Mouse (Mus musculus) layer of hippocampus, adult 11-12 months (tissue): ENCODE data around the gene Ttc8.

ENCODE experiments used
- DNase-seq: peaks from one replicate; pipeline ENCODE4 v3.0.0; 2022; ENCODE audit warnings: low spot score

Ttc8 gene

DNA sequence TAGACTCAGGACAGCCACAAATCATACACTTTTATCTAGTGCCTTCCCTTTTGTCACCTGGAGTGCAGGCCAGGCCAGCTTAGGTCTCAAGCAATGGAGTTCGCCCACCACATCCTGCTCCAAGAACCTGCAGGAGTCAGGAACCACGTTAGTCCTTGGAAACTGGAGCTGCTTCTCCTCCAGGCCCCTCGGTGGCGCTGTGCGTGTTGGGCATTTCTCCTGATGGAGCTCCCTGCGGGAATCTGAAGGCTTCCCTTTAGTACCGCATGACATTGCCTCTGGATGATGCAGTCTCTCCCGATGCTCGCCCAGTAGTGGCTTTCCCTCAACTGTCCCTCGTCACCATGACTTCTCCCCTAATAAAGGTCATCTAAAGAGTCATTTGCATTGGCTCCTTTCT, 53.1 kb downstream of the Ttc8 start:
- DNase-seq = no peak

DNA sequence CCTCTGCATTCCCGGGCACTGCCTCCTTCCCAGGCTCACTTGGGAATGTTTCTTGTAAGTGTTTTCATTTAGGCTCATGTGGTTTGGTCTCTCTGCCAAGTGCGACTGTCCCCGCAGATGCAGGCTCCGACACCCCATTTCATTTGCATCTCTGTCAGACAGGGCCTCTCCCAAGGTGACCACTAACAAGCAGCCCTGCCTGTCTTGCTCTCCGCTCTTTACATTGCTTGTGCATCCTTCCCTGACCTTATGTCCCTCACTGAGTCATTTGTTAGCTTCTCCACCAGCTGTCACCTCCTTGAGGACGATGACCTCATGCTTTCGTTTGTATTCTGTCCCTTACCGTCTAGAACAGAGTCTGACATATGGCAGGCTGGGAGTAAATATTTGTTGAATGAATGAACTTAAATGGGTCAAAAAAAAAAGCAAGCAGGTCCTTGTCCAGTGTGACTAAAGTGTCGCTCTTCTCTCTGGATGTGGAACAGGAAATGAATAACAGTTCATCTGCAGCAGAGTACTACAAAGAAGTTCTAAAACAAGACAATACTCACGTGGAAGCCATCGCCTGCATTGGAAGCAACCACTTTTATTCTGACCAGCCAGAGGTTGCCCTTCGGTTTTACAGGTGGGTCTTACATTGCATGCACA, 53.9 kb downstream of the Ttc8 start:
- no peak for DNase-seq

DNA sequence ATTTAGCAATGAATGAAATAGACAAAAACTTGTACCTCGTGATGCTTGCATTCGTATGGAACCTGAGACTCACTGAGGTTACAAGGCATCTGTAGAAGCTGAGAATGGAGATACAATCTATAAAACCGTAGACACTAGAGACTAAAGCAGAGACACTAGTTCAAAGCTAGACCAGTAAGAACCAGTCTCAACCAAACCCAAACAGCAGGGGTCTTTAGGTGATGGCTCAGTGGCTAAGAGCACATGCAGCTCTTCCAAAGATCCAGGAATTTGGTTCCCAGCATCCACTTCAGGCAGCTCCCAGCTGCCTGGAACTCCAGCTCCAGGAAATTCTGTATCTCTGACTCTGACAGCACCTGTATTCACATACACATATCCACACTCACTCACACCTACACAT, 60.7 kb downstream of the Ttc8 start:
- no peak for DNase-seq

DNA sequence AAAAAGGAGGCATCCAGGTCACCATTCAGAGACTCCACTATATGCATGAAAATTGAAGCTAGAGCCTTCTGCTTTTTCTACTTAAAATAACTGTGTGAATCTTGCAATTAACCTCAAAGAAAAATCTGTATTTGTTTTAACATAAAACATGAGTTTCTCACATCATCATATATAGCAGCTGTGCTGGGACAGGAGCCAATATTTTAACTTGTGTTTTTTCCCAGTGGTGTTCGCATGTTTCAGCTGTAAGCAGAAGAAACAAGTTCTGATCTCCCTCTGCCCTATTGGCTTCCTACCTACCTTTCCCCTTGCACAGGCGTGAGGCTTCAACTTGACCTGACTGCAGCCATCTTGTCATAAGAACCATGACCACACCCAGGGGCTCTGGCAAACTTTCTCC, 64.4 kb downstream of the Ttc8 start:
- DNase-seq = no peak

DNA sequence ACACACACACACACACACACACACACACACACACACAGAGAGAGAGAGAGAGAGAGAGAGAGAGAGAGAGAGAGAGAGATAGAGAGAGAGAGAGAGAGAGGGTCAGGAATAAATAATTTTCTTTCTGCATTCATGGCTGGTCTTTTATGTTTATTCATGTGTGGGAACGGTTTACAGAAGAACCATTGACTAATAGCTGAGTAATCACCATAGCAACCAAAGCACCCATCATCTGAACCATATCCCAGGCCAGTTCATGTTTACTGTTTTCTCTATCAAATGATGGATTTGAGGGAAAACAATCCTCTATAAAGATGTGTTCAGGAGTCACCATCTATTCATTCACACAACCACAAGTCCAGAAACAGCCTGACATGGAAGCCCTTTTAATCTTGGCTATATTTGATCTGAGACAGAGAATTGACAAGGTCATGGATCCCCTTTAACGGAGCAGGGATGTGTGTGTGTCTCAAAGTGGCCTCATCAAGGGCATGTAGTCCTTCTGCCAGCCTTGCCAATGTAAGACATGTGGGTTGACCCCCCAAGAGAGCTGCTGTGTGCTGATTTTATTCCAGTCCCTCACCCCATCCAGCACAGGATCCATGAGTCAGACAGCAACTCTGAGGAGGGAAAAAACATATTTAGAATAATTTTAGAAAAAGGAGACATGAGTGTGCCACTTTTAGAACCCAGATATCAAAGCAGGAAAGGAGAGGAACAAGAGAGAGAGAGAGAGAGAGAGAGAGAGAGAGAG, 70.9 kb downstream of the Ttc8 start:
- DNase-seq = no peak

DNA sequence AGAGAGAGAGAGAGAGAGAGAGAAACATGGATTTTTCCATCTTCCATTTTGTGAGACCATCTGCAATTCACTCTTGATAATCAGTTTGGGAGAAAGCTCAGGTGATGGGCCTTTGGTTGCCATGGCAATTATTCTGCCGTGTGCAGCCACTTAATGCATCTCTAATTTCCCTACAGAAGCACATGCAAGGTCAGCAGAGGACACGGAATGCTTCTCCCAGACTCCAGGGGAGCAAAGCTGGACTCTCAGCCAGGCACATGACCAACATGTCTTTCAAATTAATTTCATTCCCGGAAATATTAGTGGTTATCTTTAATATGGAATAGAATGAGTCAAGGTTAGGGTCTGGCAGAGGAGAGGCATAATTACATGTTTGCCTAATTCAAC, 71.4 kb downstream of the Ttc8 start:
- DNase-seq = no peak

DNA sequence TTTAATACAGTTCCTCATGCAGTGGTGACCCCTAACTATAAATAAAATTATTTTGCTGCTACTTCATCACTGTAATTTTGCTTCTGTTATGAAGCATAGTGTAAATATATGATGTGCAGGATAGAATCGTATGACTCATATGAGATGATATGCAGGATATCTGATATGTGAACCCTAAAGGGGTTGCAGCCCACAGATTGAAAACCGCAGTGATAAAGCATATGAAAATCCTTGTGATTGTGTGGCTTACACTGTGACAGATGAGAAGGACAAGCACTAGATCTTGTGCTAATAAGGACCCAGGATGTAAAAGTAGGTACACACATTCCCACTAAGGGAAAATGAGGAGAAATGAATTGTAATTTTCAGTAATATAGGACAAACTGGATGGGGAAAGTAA, 73.4 kb downstream of the Ttc8 start:
- no peak for DNase-seq

DNA sequence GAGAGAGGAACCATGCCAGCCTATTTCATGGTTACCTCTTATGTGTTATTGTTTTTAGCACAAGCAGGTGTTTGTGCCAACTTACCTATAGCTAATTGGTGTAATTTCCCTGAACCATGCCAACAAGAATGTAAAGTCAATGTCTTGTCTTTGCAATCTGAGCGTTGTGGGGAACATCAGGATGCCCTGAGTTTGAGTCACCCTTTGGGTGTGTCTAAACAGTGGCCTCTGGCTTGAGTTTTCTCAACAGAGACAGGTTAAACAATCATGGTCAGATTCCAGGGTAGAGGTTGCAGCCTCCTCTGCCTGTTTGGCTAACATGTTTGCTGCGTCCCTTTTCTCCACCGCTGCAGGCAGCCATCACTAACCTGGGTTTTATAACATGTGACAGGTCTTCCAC, 74.0 kb downstream of the Ttc8 start:
- no peak for DNase-seq

DNA sequence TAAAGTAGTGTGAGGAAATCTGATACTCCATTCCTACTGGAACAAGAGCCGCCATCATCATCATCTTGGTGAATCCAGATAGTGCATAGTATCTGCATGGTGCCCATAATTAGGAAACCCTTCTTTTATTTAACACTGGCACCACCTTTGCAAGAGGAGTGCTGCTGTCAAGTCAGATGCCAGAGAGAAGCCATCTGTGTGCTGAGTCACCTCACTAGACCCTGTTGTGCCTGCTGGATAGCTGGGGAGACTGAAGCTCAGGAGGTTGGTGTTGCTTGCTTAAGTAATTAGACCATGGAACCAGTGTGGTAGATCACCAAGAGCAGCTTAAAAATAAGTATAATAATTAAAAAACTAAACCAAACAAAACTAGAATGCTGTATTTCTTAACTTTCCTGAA, 75.5 kb downstream of the Ttc8 start:
- DNase-seq = peak; percentile 24

DNA sequence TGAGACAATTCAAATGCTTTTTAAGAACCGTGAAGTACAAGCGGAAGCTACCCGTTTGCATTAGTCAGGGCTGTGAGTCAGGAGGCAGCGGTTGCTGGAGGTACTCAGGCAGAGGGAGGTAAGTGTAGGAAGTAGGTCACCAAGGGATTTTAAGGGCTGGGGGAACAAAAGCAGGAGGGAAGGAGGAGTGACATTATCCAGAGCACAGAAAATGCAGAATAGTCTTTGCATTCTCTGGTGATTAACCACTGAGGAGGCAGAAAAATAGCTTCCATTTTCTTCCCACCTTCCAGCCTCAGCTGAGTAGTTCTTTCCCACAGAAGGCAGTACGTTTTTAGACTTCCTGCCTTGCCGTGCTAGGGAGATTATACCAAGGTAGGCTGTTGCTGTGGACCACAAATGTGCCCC, 76.2 kb downstream of the Ttc8 start:
- no peak for DNase-seq

DNA sequence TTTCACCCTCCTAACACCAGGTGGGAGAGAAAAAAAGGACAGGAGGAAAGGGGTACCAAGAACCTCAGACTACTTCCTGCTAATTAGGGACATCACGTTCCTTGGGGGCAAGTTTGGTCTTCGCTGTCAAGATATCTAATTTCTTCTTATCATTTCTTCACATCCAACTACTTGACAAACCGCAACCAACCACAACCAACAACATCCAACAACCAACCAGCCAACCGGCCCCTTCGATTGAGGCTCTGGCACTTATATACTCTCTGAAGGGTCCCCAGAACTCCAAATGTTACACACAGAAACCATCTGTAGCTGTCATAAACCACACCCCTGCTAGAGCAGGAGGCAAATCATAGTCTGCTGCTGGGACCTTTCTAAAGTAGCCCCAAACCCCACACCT, 76.7 kb downstream of the Ttc8 start:
- DNase-seq = no peak

DNA sequence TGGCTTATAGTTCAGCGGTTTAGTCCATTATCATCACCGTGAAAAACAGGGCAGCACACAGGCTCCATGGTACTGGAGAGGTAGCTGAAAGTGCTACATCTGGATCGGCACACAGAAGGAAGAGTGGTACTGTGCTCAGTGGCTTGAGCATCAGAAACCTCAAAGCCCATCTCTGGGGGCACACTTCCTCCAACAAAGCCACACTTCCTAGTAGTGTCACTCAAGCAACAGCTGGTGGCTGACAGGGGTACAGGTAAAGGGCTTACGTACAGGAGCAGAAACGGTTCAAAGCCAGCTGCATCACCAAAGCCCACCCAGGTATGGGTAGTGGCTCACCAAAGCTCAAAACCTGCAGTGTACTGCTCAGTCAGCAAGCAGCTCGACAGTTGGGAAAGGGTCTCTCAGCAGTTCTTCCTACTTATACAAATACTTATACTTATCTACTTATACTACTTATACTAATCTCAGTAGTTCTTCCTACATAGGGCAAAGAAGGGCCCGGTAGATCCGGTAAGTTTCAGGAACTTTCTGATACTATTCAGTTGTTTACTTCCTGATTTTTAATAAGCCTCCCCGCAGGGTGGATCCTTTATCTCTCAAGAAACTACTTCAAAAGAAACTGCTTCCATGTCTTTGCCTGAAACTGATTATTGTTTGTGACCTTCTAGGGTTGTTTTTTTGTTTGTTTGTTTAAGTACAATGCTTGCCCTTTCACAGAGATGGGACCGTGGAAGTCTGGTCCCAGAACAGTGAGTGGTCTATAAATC, 78.5 kb downstream of the Ttc8 start:
- no peak for DNase-seq

DNA sequence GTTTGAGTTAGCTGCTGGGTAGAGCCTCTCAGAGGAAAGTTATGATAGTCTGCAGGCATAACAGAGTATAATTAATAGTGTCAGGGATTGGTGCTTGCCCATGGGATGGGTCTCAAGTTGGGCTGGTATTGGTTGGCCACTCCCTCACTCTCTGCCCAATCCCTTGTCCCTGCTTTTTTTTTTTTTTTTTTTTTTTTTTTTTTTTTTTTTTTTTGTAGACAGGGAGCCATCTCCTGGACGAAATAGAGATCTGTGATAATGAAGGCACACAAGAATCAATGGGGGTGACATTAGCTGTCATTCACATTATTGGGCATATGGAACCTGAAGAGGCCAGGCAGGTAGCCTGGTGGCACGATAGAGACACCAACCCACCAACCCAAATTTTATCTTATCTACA, 79.9 kb downstream of the Ttc8 start:
- no peak for DNase-seq

DNA sequence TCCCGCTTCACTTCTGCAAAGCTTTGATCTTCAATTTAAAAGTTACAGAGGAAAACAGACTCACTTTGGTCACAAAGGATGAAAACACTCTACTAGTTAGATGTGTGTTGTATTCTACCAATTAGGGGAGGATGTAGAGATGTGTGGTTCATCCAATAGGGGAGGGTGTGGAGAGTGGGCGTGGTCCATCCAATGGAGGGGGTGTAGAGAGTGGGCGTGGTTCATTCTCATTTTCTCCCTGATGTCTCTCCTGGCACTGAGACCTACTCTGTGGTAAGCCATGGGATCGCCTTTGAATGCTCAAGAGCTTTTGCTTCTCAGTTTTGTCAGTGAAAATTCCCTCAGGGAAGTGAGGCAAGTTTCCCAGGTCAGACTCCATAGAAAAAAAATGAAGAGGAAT, 82.7 kb downstream of the Ttc8 start:
- no peak for DNase-seq

DNA sequence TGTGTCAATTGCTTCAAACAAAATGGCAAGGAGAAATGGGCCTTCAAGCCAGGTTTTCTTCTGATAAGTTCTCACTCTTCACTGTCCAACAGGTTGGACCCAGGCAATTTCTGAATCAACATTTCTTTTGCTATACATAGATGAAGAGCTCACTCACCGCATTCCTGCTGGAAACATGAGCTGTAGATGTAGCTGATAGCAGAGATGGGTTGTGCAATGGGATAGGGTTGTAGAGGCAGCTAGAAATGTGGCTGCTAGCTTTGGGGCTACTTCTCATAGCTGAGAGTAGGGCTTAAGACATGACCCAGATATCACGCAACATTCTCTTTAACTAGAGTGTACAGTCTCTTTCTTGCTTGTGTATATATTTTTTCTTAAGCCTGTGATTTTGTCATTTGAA, 84.4 kb downstream of the Ttc8 start:
- no peak for DNase-seq

DNA sequence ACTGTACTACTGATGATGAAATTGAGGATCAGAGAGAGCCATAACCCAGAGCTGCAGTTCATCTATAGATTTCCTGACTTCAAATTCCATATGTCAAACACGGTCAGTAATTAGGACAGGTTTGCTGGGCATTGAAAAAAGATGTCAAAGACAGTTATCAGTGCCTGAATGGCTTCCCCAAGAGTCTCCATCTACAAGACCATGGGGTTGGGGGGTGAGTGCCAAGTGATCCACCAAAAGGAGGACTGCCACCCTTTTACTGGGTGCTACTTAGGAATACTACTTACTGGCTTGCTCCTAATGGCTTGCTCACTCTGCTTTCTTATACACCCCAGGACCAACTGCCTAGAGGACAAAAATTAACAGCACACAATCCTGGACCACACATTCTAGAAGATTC, 88.4 kb downstream of the Ttc8 start:
- DNase-seq = no peak

DNA sequence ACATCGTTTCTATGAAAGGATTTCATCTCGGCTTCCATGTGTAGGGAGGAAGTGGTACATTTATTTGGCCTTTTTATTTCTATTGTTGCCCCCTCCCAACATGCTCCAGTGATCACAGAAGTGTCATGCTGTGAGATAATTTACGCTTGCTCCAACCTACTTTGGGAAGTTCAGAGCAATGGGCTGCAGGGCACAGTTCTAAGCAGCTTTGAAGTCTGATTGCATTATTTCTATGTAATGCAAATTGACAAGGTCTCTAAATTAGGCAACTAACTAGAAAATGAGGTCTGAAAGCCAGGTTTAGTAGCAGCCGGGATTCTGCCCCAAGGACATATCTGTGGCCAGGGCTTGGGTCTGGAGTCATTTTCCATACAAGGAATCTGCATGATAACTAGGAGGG, 89.1 kb downstream of the Ttc8 start:
- DNase-seq = no peak

DNA sequence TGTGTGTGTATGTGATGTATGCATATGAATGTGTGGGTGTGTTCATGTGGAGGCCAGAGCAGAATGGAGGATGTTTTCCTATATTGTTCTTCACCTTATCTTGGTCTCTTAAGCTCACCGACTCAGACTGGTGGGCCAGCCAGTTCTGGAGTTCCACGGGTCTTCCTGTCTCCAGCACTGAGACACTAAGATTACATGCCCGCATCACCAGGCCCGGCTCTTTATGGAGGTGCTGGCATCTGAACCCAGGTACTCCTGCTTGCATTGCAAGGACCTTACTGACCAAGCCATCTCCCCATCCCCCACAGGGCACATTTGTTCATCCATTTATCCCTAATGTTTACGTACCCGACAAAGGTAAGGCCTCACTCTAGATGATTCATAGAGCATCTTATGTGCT, 89.7 kb downstream of the Ttc8 start:
- no peak for DNase-seq

DNA sequence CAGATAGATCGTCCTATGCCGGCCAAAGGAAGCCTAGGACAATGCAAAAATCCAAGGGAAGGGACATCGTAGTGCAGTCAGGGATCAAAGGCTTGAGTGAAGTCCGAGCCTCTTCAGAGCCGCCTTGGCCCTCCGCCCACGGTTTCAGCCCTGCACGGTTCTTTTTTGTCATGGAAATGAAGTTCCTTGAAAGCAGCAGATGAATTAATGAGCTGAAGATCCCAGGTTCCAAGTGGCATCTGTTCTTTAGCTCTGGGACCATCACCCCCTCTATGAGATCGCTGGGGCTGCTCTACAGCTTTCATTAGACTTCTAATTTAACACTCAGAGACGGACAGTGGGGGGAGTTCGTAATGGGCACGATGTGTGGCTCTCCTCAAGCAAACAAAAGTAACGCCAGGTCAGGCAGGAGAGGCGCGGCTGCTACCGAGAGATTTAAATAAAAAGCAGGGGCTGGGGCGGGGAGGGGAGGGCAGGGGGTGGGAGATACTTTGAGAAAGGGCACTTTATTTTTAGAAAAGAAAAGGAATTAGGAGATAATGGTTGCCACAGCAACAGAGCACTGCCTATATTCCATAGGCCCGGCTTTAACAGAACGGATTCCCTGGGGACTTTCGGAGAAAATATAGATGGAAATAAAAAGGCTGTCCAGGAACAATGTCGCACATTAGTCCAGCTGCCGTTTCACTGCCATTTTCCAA, 90.9 kb downstream of the Ttc8 start:
- no peak for DNase-seq

DNA sequence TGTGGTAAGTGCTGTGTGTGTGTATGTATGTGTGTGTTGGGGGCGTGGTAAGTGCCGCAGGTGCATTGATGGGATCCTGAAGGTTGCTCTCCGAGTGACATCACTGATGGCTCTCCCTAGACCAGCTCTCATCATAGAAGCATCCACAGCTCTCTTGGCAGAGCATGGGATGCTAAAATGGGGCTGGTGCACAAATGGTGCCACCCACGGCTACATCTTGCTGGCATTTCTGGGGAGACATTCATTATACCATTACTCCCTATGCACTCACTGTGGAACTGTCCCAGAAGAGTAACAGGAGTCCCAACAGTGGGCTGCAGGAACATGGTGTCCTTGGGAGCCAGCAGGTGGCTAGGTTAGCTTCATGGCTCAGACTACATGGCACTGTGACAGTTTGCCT, 95.5 kb downstream of the Ttc8 start:
- peak; percentile 78 for DNase-seq

DNA sequence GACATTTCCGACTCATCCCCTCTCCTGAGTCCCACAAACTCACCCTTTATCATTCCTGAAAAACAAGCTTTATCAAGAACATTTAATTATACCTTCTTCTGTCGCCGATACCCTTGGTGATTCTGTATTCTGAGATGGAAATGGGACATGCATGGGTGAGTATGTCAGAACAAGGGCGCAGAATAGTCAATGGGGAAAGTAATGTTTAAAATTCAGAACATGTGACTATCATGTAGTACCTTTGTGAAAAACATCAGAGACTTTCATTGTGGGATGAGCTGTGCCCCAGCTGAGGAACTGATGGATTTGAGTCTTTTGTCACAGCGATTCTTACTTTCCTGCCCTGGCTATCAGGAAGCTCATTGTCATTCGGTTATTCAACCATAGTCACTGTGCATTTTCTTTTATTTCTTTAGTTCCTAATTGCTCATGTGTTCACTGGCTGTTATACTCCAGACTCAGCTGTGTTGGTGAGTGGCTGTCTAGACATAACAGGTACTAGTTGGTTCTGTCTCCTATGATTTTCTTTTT, 104.1 kb downstream of the Ttc8 start:
- DNase-seq = no peak

DNA sequence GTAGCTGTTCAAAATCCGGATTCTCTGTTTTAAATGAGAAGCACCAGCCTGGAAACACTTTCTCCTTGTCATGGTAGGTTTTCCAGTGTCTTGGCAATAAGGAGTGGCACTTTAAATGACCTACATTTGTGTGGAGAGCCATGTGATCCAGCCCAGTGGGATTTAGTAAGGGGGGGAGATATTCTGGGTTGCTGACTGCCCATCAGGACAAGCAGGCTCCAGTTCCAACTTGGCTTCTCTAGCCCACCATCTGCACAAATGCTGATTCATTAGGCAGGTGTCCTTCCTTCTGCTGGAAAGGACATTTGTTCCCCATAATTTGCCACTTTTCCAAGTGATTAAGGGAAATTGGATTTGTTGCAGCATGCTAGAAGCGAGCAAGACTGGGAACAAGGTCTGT, 105.9 kb downstream of the Ttc8 start:
- DNase-seq = peak; percentile 37

DNA sequence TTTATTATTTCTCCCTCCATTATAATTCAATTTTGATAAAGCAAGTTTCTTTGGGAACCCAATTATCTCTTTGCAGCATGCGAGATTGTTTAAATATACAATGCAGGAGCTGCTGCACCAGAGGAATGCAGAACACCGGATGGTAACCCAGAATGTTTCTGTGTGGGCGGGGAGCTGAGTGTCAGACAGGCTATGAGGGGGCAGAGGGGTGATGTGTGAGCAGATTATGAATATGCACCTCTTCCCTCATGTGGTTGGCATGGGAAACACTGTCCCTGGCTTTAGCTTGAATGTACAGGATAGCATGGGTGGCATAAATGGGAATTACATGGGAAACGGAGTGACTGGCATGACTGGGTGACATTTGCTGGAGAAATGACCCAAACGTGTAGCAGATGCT, 108.3 kb downstream of the Ttc8 start:
- DNase-seq = peak; percentile 35
